8 mouse cellular contexts compared by ENCODE assay signal in the genomic region with DNA sequence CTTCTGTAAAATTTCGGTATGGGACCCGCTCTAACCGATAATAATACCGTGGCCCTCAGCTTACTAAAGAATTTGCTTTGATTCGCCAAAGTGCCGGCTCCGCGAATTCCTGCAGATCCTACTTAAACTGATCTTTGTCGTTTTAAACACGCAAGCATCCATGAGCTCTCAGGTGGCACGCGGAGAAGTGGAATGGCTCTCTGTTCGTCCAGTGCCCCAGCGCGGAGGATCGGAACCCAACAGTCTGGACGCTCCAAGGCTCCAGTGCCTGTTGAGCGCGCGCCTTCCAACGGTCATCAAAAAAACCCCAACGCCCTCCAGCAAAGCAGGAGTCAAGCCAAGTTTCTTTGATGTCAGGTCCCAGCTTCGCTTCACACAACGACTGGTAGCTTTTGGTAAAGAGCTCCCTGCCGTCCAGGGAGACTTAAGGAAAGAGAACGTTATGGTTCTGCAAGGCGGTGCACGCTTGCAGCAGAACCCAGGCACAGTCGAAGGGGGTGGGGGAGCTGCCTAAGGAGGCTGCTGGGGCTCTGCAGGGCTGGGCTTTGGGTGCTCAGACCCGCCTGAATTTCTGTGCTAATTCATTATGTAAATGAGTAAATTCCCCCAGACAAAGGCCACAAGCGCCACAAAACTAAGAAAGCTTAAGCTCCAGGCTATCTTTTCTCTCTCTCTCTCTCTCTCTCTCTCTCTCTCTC. TPM values are rescaled to one million over a fixed set of nuclear protein-coding genes. Genes with fewer than 3 reads are reported as not detected.
DNase-seq lines count a peak whose midpoint lies in the region; ATAC-seq and TF ChIP-seq lines count a peak whose summit lies in the region.

No protein-coding gene starts in this region.

- no peak for TF ChIP-seq CTCF in cortical plate, adult 2 months (IDR thresholded peaks at IDR 0.05; ENCODE audit: extremely low read depth, insufficient read depth, low read length)

- no peak for TF ChIP-seq POLR2A in cortical plate, adult 2 months (IDR thresholded peaks at IDR 0.05; ENCODE audit: extremely low read depth, insufficient read depth, low read length)

- peaks cover 34% of the 10 kb centered on the region for H3K27me3 ChIP-seq in heart, embryonic 12.5 days (replicated peaks)
- H3K27me3 ChIP-seq in hindbrain, embryonic 14.5 days (ENCODE audit: control insufficient read depth, insufficient read depth, low read length) = peaks cover 33% of the 10 kb centered on the region

- peak overlapping the region; percentile 98 for H3K4me2 ChIP-seq in heart, embryonic 12.5 days
- H3K4me2 ChIP-seq in hindbrain, embryonic 14.5 days (replicated peaks) = peak overlapping the region; percentile 95

- intact Hi-C loops in gastrocnemius, postnatal 14 days (cut with DNase I; ENCODE audit: low total_unique reads) = no loop called here

- no peak for ATAC-seq in heart, embryonic 12.5 days (ENCODE audit: insufficient number of reproducible peaks, low FRiP score)
- no peak for ATAC-seq in hindbrain, embryonic 14.5 days (ENCODE audit: low FRiP score)

- H3K9ac ChIP-seq in heart, embryonic 12.5 days = peak overlapping the region; percentile 57; the same call in 1 of the 2 replicates
- peak overlapping the region; percentile 54 for H3K9ac ChIP-seq in hindbrain, embryonic 14.5 days

- WGBS in heart, embryonic 12.5 days = 1% methylated on average over 31 of the region's 31 CpGs
- whole genome bisulfite sequencing in hindbrain, embryonic 14.5 days = 1% methylated on average over 31 of the region's 31 CpGs

- peaks cover 9% of the 10 kb centered on the region for H3K4me1 ChIP-seq in heart, embryonic 12.5 days (replicated peaks)
- H3K4me1 ChIP-seq in cortical plate, adult 2 months (ENCODE audit: control insufficient read depth, insufficient read depth, low read length) = no peaks in the 10 kb centered on the region
- peaks cover 5% of the 10 kb centered on the region for H3K4me1 ChIP-seq in hindbrain, embryonic 14.5 days (replicated peaks; ENCODE audit: control insufficient read depth, insufficient read depth, low read length)

- no peak for DNase-seq in heart, postnatal 4 days
- peak; percentile 27 for DNase-seq in hindbrain, embryonic 14.5 days (ENCODE audit: low spot score)
- peak; percentile 3 for DNase-seq in lung, postnatal 10 days
- DNase-seq in frontal cortex, postnatal 10 days (ENCODE audit: low spot score in 2 of 2) = no peak
- no peak for DNase-seq in gastrocnemius, postnatal 14 days
- DNase-seq in thymus, postnatal 14 days = no peak

- peak overlapping the region; percentile 52 for H3K4me3 ChIP-seq in heart, embryonic 12.5 days
- peak overlapping the region; percentile 24 for H3K4me3 ChIP-seq in cortical plate, adult 2 months (ENCODE audit: insufficient read depth, low read length)
- peak overlapping the region; percentile 54 for H3K4me3 ChIP-seq in hindbrain, embryonic 14.5 days (replicated peaks; ENCODE audit: low read length)

- no peaks in the 10 kb centered on the region for H3K9me3 ChIP-seq in heart, embryonic 12.5 days (replicated peaks)
- no peaks in the 10 kb centered on the region for H3K9me3 ChIP-seq in hindbrain, embryonic 14.5 days (ENCODE audit: control insufficient read depth, low read length)

- H3K27ac ChIP-seq in heart, embryonic 12.5 days (ENCODE audit: poor library complexity, severe bottlenecking) = no peak overlapping the region
- H3K27ac ChIP-seq in cortical plate, adult 2 months (ENCODE audit: insufficient read depth, low read length) = no peak overlapping the region
- no peak overlapping the region for H3K27ac ChIP-seq in hindbrain, embryonic 14.5 days

- no peaks in the 10 kb centered on the region for H3K36me3 ChIP-seq in heart, embryonic 12.5 days
- H3K36me3 ChIP-seq in hindbrain, embryonic 14.5 days (replicated peaks; ENCODE audit: control insufficient read depth, insufficient read depth) = no peaks in the 10 kb centered on the region

RNA-seq across cellular contexts. Expression of a gene that starts 0.6 kb away (rescaled TPM):
- polyA plus RNA-seq in heart, embryonic 12.5 days (2016; fragmentation: Nextera tagmentation; extraction: Ambion mirVana) = 0.12 and 0.13 TPM in 2 replicates
- total RNA-seq in heart, postnatal 4 days (2021) = under 1 TPM; 0.16 to 0.19 TPM
- polyA plus RNA-seq in cortical plate, adult 2 months (2012; rRNA removed) = 0.04 and 0.08 TPM in 2 replicates
- 0.17 and 0.30 TPM in 2 replicates for polyA plus RNA-seq in hindbrain, embryonic 14.5 days (2014; fragmentation: Nextera tagmentation; extraction: Ambion mirVana)
- under 1 TPM; 0.07 to 0.10 TPM for total RNA-seq in gastrocnemius, postnatal 14 days (2021)

RNA-seq across cellular contexts. Expression of a gene that starts 28.1 kb away (rescaled TPM):
- 1.7 and 2.6 TPM in 2 replicates for polyA plus RNA-seq in heart, embryonic 12.5 days (2016; fragmentation: Nextera tagmentation; extraction: Ambion mirVana)
- total RNA-seq in heart, postnatal 4 days (2021) = 1 to 10 TPM in 1 of 2 experiments, under 1 TPM in 1; 0.64 to 1.6 TPM
- polyA plus RNA-seq in cortical plate, adult 2 months (2012; rRNA removed) = 0.23 and 0.26 TPM in 2 replicates
- polyA plus RNA-seq in hindbrain, embryonic 14.5 days (2014; fragmentation: Nextera tagmentation; extraction: Ambion mirVana) = 1.6 and 2.3 TPM in 2 replicates
- total RNA-seq in gastrocnemius, postnatal 14 days (2021) = under 1 TPM; 0.41 to 0.82 TPM

Comparison
In these comparisons a context has a peak if more than half of its experiments do, and no peak if none do; other contexts are left out.
1. DNase-seq: peak in hindbrain, embryonic 14.5 days (single experiment) and lung, postnatal 10 days (single experiment); none in heart, postnatal 4 days (single experiment), frontal cortex, postnatal 10 days (0 of 2), gastrocnemius, postnatal 14 days (single experiment) and thymus, postnatal 14 days (single experiment).
2. Peak in every context shown above with its lines, with median percentiles within 50 percentile points of each other: H3K4me3 ChIP-seq.